Mouse (Mus musculus): Measurements from ENCODE around the gene Fat3. TPM values are rescaled to one million over a fixed set of nuclear protein-coding genes. Genes with fewer than 3 reads are reported as not detected.

Fat3 gene
- polyA plus RNA-seq, 1 experiment = 0.12 TPM

GRCm38 (mm10) chr9:16169238-16169637 is 331.8 kb downstream of the Fat3 start:
- Histone ChIP-seq H3K4me1 (ENCODE audit: control insufficient read depth, insufficient read depth, low read length) (peaks cover 11% of the 10 kb centered on the region), H3K4me3 (ENCODE audit: insufficient read depth, low read length) (no peak overlapping the region), H3K27ac (ENCODE audit: insufficient read depth, low read depth, low read length) (no peak overlapping the region)
- TF ChIP-seq POLR2A (IDR thresholded peaks at IDR 0.05; ENCODE audit: borderline replicate concordance, low read depth, low read length) = no peak
- no peak for TF ChIP-seq CTCF (IDR thresholded peaks at IDR 0.05; ENCODE audit: low read depth, low read length)

- TF ChIP-seq CTCF (IDR thresholded peaks at IDR 0.05; ENCODE audit: low read depth, low read length) (no peak), POLR2A (IDR thresholded peaks at IDR 0.05; ENCODE audit: borderline replicate concordance, low read depth, low read length) (no peak)
- 0 out of 2 replicates have a peak overlapping the region, but pooled peaks have one; percentile 6 for H3K27ac ChIP-seq (ENCODE audit: insufficient read depth, low read depth, low read length)
Measured at GRCm38 (mm10) chr9:16168051-16168450, 333.0 kb downstream of the Fat3 start.

GRCm38 (mm10) chr9:16159366-16159765 is 341.7 kb downstream of the Fat3 start:
- TF ChIP-seq CTCF (IDR thresholded peaks at IDR 0.05; ENCODE audit: low read depth, low read length) (no peak), POLR2A (IDR thresholded peaks at IDR 0.05; ENCODE audit: borderline replicate concordance, low read depth, low read length) (no peak)
- Histone ChIP-seq H3K4me3 (ENCODE audit: insufficient read depth, low read length) (no peak overlapping the region), H3K4me1 (ENCODE audit: control insufficient read depth, insufficient read depth, low read length) (0 out of 2 replicates have a peak, but pooled peaks cover 2% of the 10 kb centered on the region), H3K27ac (ENCODE audit: insufficient read depth, low read depth, low read length) (no peak overlapping the region)

More at GRCm38 (mm10) chr9:16168051-16168450, 333.0 kb downstream of the Fat3 start:
- Histone ChIP-seq H3K4me1 (ENCODE audit: control insufficient read depth, insufficient read depth, low read length) (peaks cover 11% of the 10 kb centered on the region), H3K4me3 (ENCODE audit: insufficient read depth, low read length) (no peak overlapping the region)

GRCm38 (mm10) chr9:16153580-16153930 is 347.5 kb downstream of the Fat3 start:
- H3K4me1 ChIP-seq (ENCODE audit: control insufficient read depth, insufficient read depth, low read length) = 0 out of 2 replicates have a peak, but pooled peaks cover 2% of the 10 kb centered on the region
- no peak overlapping the region for H3K27ac ChIP-seq (ENCODE audit: insufficient read depth, low read depth, low read length)
- TF ChIP-seq CTCF (IDR thresholded peaks at IDR 0.05; ENCODE audit: low read depth, low read length) = no peak
- TF ChIP-seq POLR2A (IDR thresholded peaks at IDR 0.05; ENCODE audit: borderline replicate concordance, low read depth, low read length) = no peak
- no peak overlapping the region for H3K4me3 ChIP-seq (ENCODE audit: insufficient read depth, low read length)

- H3K27ac ChIP-seq (ENCODE audit: insufficient read depth, low read depth, low read length) = no peak overlapping the region
- H3K4me3 ChIP-seq (ENCODE audit: insufficient read depth, low read length) = no peak overlapping the region
- no peak for TF ChIP-seq POLR2A (IDR thresholded peaks at IDR 0.05; ENCODE audit: borderline replicate concordance, low read depth, low read length)
- TF ChIP-seq CTCF (IDR thresholded peaks at IDR 0.05; ENCODE audit: low read depth, low read length) = no peak
- 0 out of 2 replicates have a peak, but pooled peaks cover 2% of the 10 kb centered on the region for H3K4me1 ChIP-seq (ENCODE audit: control insufficient read depth, insufficient read depth, low read length)
Measured at GRCm38 (mm10) chr9:16152756-16153579, 348.1 kb downstream of the Fat3 start.

GRCm38 (mm10) chr9:16150046-16150445 is 351.0 kb downstream of the Fat3 start:
- H3K27ac ChIP-seq (ENCODE audit: insufficient read depth, low read depth, low read length) = no peak overlapping the region
- TF ChIP-seq CTCF (IDR thresholded peaks at IDR 0.05; ENCODE audit: low read depth, low read length) = no peak
- no peak for TF ChIP-seq POLR2A (IDR thresholded peaks at IDR 0.05; ENCODE audit: borderline replicate concordance, low read depth, low read length)
- 0 out of 2 replicates have a peak, but pooled peaks cover 2% of the 10 kb centered on the region for H3K4me1 ChIP-seq (ENCODE audit: control insufficient read depth, insufficient read depth, low read length)
- H3K4me3 ChIP-seq (ENCODE audit: insufficient read depth, low read length) = no peak overlapping the region

GRCm38 (mm10) chr9:16147735-16148134 is 353.4 kb downstream of the Fat3 start:
- Histone ChIP-seq H3K4me3 (ENCODE audit: insufficient read depth, low read length) (no peak overlapping the region), H3K4me1 (ENCODE audit: control insufficient read depth, insufficient read depth, low read length) (no peaks in the 10 kb centered on the region), H3K27ac (ENCODE audit: insufficient read depth, low read depth, low read length) (no peak overlapping the region)
- no peak for TF ChIP-seq POLR2A (IDR thresholded peaks at IDR 0.05; ENCODE audit: borderline replicate concordance, low read depth, low read length)
- no peak for TF ChIP-seq CTCF (IDR thresholded peaks at IDR 0.05; ENCODE audit: low read depth, low read length)

- Histone ChIP-seq H3K27ac (ENCODE audit: insufficient read depth, low read depth, low read length) (no peak overlapping the region), H3K4me3 (ENCODE audit: insufficient read depth, low read length) (no peak overlapping the region), H3K4me1 (ENCODE audit: control insufficient read depth, insufficient read depth, low read length) (no peaks in the 10 kb centered on the region)
- no peak for TF ChIP-seq CTCF (IDR thresholded peaks at IDR 0.05; ENCODE audit: low read depth, low read length)
- no peak for TF ChIP-seq POLR2A (IDR thresholded peaks at IDR 0.05; ENCODE audit: borderline replicate concordance, low read depth, low read length)
Measured at GRCm38 (mm10) chr9:16144684-16145083, 356.4 kb downstream of the Fat3 start.

- H3K4me3 ChIP-seq (ENCODE audit: insufficient read depth, low read length) = no peak overlapping the region
- peaks cover 11% of the 10 kb centered on the region for H3K4me1 ChIP-seq (ENCODE audit: control insufficient read depth, insufficient read depth, low read length)
- TF ChIP-seq CTCF (IDR thresholded peaks at IDR 0.05; ENCODE audit: low read depth, low read length) (no peak), POLR2A (IDR thresholded peaks at IDR 0.05; ENCODE audit: borderline replicate concordance, low read depth, low read length) (no peak)
- H3K27ac ChIP-seq (ENCODE audit: insufficient read depth, low read depth, low read length) = no peak overlapping the region
Measured at GRCm38 (mm10) chr9:16139300-16139699, 361.8 kb downstream of the Fat3 start.

- TF ChIP-seq CTCF (IDR thresholded peaks at IDR 0.05; ENCODE audit: low read depth, low read length) (no peak), POLR2A (IDR thresholded peaks at IDR 0.05; ENCODE audit: borderline replicate concordance, low read depth, low read length) (no peak)
- Histone ChIP-seq H3K4me3 (ENCODE audit: insufficient read depth, low read length) (no peak overlapping the region), H3K27ac (ENCODE audit: insufficient read depth, low read depth, low read length) (no peak overlapping the region), H3K4me1 (ENCODE audit: control insufficient read depth, insufficient read depth, low read length) (peaks cover 6% of the 10 kb centered on the region; the same call in 1 of the 2 replicates)
Measured at GRCm38 (mm10) chr9:16133098-16133497, 368.0 kb downstream of the Fat3 start.

Measured in bone marrow macrophage, adult 2 months (primary cell).